Mouse (Mus musculus) heart, postnatal 0 days (tissue): ENCODE results near the gene Tmpo. TPM values are rescaled to one million over a fixed set of nuclear protein-coding genes. Genes with fewer than 3 reads are reported as not detected.

Source experiments
- ATAC-seq: fragments of 200-750 bp; cut with Nextera tagmentation; 2 replicates; pipeline ENCODE4 v1.8.0; 2017; ENCODE audit warnings: low read depth, moderate number of reproducible peaks, moderate library complexity; ENCODE audit not compliant: insufficient read depth
- DNase-seq: peaks from one replicate; pipeline ENCODE4 v3.0.0-alpha.2; 2016; ENCODE audit warnings: low spot score
- H3K27ac ChIP-seq: fragments of 300-500 bp; sonication (generic); 2 replicates; pipeline ENCODE4 v1.5.1; 2014; ENCODE audit warnings: low read depth, mild to moderate bottlenecking
- H3K27me3 ChIP-seq: fragments of 300-500 bp; sonication (generic); 2 replicates; pipeline ENCODE4 v1.6.1; 2014; ENCODE audit warnings: low read length, mixed read lengths; ENCODE audit not compliant: control insufficient read depth, insufficient read depth
- H3K36me3 ChIP-seq: fragments of 300-500 bp; sonication (generic); replicated peaks from 2 replicates; pipeline ENCODE4 v1.6.1; 2014; ENCODE audit warnings: low read length, mixed read lengths; ENCODE audit not compliant: control insufficient read depth, insufficient read depth
- H3K4me1 ChIP-seq: fragments of 300-500 bp; sonication (generic); 2 replicates; pipeline ENCODE4 v1.6.1; 2014; ENCODE audit warnings: antibody characterized with exemption; ENCODE audit not compliant: control insufficient read depth, insufficient read depth
- H3K4me2 ChIP-seq: fragments of 300-500 bp; sonication (generic); 2 replicates; pipeline ENCODE4 v1.6.1; 2014; ENCODE audit warnings: low read depth, mild to moderate bottlenecking, low read length, moderate library complexity
- H3K4me3 ChIP-seq: fragments of 300-500 bp; sonication (generic); 2 replicates; pipeline ENCODE4 v1.5.1; 2014; ENCODE audit warnings: low read depth, low read length
- H3K9ac ChIP-seq: fragments of 300-500 bp; sonication (generic); replicated peaks from 2 replicates; pipeline ENCODE4 v1.6.1; 2014; ENCODE audit warnings: low read depth, low read length, mixed read lengths
- H3K9me3 ChIP-seq: fragments of 300-500 bp; sonication (generic); replicated peaks from 2 replicates; pipeline ENCODE4 v1.6.1; 2016; ENCODE audit warnings: low read length; ENCODE audit not compliant: control insufficient read depth
- CTCF ChIP-seq: IDR thresholded peaks from 2 replicates; pipeline ENCODE4 v1.5.1; 2016; ENCODE audit warnings: antibody characterized with exemption, control low read depth, low read depth
- EP300 ChIP-seq: IDR thresholded peaks from 2 replicates; pipeline ENCODE4 v1.6.1; 2016; ENCODE audit warnings: antibody characterized with exemption, low read depth
- WGBS: fragments of 180-500 bp; shearing (Covaris S2); extraction: QIAGEN DNeasy Blood & Tissue Kit; methylation state at CpG from one replicate; pipeline ENCODE4 v1.1.7; 2014; 5-methylcytosine and 5-hydroxymethylcytosine counted together
- polyA plus RNA-seq: library from polyadenylated mRNA; unstranded; fragments of >200 nt; fragmentation: Nextera tagmentation; extraction: Ambion mirVana; gene quantifications from 2 replicates; pipeline ENCODE4 v1.2.1, GENCODE M21; 2015
- total RNA-seq: library from RNA; depleted of rRNA; stranded (reverse); fragments of >200 nt; gene quantifications from 2 replicates; pipeline ENCODE4 v1.2.3, GENCODE M21; 2014; ENCODE audit warnings: low replicate concordance; rRNA removed

Tmpo gene
- 114 and 219 TPM in 2 replicates for total RNA-seq
- polyA plus RNA-seq: 61.6 and 62.8 TPM in 2 replicates

GRCm38 (mm10) chr10:91180761-91181460 lies at the start of gene Tmpo:
Gene Tmpo (minus strand): TSS chr10:91181315.
- ATAC-seq (no peak), DNase-seq (no peak)
- no peaks in the 10 kb centered on the region for H3K36me3 ChIP-seq
- peak within 1 kb of the TSS; percentile 67 for H3K9ac ChIP-seq
- peak within 1 kb of the TSS; percentile 48 for H3K4me3 ChIP-seq
- peaks cover 4% of the 10 kb centered on the region; the same call in 1 of the 2 replicates for H3K4me1 ChIP-seq
- H3K27me3 ChIP-seq: no peaks in the 10 kb centered on the region
- WGBS: 8% methylated on average over 18 of the region's 18 CpGs
- peak within 1 kb of the TSS; percentile 96 for H3K27ac ChIP-seq
- H3K4me2 ChIP-seq: peak within 1 kb of the TSS; percentile 63
- no peaks in the 10 kb centered on the region for H3K9me3 ChIP-seq
- TF ChIP-seq CTCF: no peak
- no peak for TF ChIP-seq EP300

- Histone ChIP-seq H3K27me3 (no peaks in the 10 kb centered on the region), H3K36me3 (no peaks in the 10 kb centered on the region), H3K9me3 (no peaks in the 10 kb centered on the region), H3K4me1 (0 out of 2 replicates have a peak, but pooled peaks cover 10% of the 10 kb centered on the region), H3K27ac (peak overlapping the region; percentile 77), H3K9ac (no peak overlapping the region), H3K4me3 (no peak overlapping the region), H3K4me2 (no peak overlapping the region)
- TF ChIP-seq EP300: no peak
- TF ChIP-seq CTCF: no peak
- WGBS: 26% methylated on average over 4 of the region's 4 CpGs
- ATAC-seq (peak; percentile 87), DNase-seq (peak; percentile 85)
Observed at GRCm38 (mm10) chr10:91230400-91230799, 49.3 kb upstream of the Tmpo start.

- ATAC-seq: peak; percentile 63
- peak overlapping the region; percentile 77 for H3K27ac ChIP-seq
- H3K4me3 ChIP-seq: no peak overlapping the region
- no peak overlapping the region for H3K9ac ChIP-seq
- WGBS: 33% methylated on average over 7 of the region's 7 CpGs
- H3K4me1 ChIP-seq: 0 out of 2 replicates have a peak, but pooled peaks cover 10% of the 10 kb centered on the region
- H3K9me3 ChIP-seq: no peaks in the 10 kb centered on the region
- no peak overlapping the region for H3K4me2 ChIP-seq
- H3K36me3 ChIP-seq: no peaks in the 10 kb centered on the region
- no peaks in the 10 kb centered on the region for H3K27me3 ChIP-seq
- DNase-seq: no peak
- TF ChIP-seq CTCF (no peak), EP300 (no peak)
Observed at GRCm38 (mm10) chr10:91229518-91229961, 48.4 kb upstream of the Tmpo start.

DNA sequence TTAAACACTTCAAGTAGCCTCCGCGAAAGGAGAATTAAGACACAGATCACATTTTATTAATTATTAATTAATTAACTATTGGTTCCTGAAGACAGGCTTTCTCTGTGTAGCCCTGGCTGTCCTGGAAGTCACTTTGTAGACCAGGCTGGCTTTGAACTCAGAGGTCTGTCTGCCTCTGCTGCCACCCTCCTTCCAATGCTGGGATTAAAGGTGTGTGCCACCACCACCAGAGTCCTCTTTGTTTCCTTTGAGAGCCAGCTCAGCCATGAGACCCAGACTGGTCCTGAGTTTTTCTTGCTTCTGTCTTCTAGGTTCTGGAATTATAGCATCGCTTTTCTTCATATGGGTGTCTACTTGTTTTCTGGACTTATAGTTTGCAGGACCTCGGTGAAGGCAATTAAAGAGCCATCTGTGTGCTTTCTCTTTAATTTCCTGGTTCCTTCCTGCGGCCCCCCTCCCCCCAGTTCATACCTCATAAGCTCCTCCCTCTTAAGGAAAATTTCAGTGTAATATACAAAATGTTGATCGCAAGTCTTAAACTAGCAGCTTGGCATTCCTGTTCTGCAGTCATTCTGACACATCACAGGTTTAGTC lies 47.9 kb upstream of the Tmpo start:
- no peaks in the 10 kb centered on the region for H3K27me3 ChIP-seq
- H3K4me2 ChIP-seq: no peak overlapping the region
- H3K4me1 ChIP-seq: 0 out of 2 replicates have a peak, but pooled peaks cover 10% of the 10 kb centered on the region
- H3K4me3 ChIP-seq: no peak overlapping the region
- peak overlapping the region; percentile 77 for H3K27ac ChIP-seq
- no peak for TF ChIP-seq EP300
- no peak for TF ChIP-seq CTCF
- ATAC-seq: peak; percentile 5; the same call in 1 of the 2 replicates
- WGBS: 61% methylated on average over 6 of the region's 6 CpGs
- no peak overlapping the region for H3K9ac ChIP-seq
- H3K36me3 ChIP-seq: no peaks in the 10 kb centered on the region
- DNase-seq: no peak
- H3K9me3 ChIP-seq: no peaks in the 10 kb centered on the region

GRCm38 (mm10) chr10:91227034-91227433 lies 45.9 kb upstream of the Tmpo start:
- no peak overlapping the region for H3K27ac ChIP-seq
- TF ChIP-seq CTCF (no peak), EP300 (no peak)
- H3K9ac ChIP-seq: no peak overlapping the region
- DNase-seq: no peak
- no peak overlapping the region for H3K4me3 ChIP-seq
- WGBS: 34% methylated on average over 4 of the region's 4 CpGs
- H3K4me2 ChIP-seq: no peak overlapping the region
- no peaks in the 10 kb centered on the region for H3K9me3 ChIP-seq
- H3K36me3 ChIP-seq: no peaks in the 10 kb centered on the region
- 0 out of 2 replicates have a peak, but pooled peaks cover 13% of the 10 kb centered on the region for H3K4me1 ChIP-seq
- ATAC-seq: no peak
- H3K27me3 ChIP-seq: no peaks in the 10 kb centered on the region
